Mouse (Mus musculus) spleen, embryonic (tissue): ENCODE data around the gene Lrrc23.
"Not testable (repeated sequence)": the region's sequence is repeated elsewhere in the genome, so short reads cannot be mapped to it uniquely, and the experiment has no call there.

ENCODE experiments used
- CTCF ChIA-PET: fragments of 350-600 bp; sonication (Branson Sonifier 250); formaldehyde crosslinking; loops from one replicate; lab custom pipeline; 2022; lab: Charles Lee

Lrrc23 gene

DNA sequence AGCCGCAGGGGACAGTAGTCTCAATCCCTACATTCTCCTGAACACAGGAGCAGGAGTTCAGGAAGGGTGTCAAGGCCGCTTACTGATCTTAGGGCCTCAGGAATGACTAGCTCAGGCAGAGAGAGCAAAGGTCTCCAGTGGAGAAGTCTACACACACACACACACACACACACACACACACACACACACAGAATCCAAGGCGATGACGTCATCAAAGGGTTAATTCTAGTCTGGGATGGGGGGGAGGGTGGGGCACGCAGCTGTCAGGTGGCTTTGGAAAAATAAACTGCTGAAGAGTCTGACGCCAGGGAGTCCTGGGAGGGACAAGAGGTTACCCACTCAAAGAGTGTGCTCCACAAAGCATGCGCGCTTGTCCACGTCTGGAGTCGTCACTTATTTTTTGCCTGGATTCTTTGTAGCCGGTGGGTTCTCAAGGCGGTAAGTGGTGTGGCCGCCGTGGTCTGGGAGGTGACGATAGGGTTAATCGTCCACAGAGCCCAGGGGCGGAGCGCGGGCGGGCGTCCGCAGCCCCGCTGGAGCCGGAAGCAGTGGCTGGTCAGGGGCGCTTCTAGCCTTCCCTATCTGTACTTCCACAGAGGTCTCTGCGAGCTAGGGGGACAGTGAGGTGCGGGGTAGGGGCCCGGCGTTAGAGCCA, 29.0 kb upstream of the Lrrc23 start, which contains the start of gene Spsb2:
TSS of gene Spsb2 (plus strand) at position 304 of the 655 bp plus-strand sequence.
- CTCF ChIA-PET = interaction anchor here (0.8 to 1.2 kb wide), 4 partner anchors 19 to 314 kb away, joined by 3 to 13 read pairs (median 4); no protein-coding TSS in a partner anchor

DNA sequence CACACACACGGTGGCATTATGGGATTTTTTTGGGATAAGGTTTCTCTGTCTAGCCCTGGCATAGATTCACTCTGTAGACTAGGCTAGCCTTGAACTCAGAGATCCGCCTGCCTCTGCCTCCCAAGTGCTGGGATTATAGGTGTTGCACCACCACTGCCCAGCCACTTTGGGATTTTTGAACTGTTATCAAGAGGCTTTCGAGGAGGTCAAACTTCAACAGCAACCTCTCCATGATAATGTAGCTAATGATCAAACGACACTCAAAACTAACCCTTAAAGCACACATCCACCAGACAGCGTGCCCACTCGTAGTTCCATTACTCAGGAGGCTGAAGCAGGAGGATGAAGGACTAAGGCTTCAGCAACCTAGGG, 28.4 kb upstream of the Lrrc23 start:
- CTCF ChIA-PET = interaction anchor here (0.8 to 1.1 kb wide), 2 partner anchors 30 to 314 kb away, joined by 4 to 13 read pairs; no protein-coding TSS in a partner anchor

DNA sequence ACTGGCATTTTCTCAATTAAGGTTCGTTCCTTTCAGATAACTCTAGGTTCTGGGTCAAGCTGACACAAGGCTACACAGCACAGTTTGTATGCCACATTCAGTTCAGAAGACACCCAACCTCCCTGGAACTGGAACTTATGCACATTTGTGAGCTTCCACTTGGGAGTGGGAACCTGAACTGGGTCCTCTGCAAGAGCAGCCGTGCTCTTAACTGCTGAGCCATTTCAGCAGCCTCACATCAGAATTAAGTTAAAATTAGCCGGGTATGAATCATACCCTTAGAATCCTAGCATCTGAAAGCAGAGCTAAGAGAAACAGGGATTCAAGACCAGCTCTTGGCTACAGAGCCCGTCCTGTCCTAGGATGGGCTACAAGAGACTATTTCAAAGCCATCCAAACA, 27.8 kb upstream of the Lrrc23 start:
- CTCF ChIA-PET = interaction anchor here (1.1 kb wide), 1 partner anchor 31 kb away, joined by 4 read pairs; no protein-coding TSS in a partner anchor

- CTCF ChIA-PET = no interaction called here
Measured at GRCm38 (mm10) chr6:124806446-124807140, 27.1 kb upstream of the Lrrc23 start.

GRCm38 (mm10) chr6:124805341-124806321, 26.1 kb upstream of the Lrrc23 start:
- CTCF ChIA-PET = interaction anchor here (0.7 kb wide), 1 partner anchor 68 kb away, joined by 5 read pairs; no protein-coding TSS in a partner anchor

- CTCF ChIA-PET = no interaction called here
Measured at GRCm38 (mm10) chr6:124804341-124804740, 24.8 kb upstream of the Lrrc23 start.

DNA sequence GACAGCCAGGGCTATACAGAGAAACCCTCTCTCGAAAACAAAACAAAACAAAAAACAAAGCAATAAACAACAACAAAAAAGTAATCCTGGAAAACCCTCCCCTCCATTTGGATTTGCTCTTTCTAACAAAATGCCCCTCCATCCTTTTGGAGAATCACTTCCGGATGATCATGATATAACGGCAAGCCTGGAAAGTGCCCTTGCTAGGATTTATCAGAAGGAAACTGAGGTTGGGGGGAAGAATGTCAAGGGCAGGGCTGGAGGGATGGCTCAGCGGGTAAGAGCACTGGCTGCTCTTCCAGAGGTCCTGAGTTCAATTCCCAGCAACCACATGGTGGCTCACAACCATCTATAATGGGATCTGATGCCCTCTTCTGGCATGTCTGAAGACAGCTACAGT, 24.2 kb upstream of the Lrrc23 start:
- CTCF ChIA-PET = not testable (repeated sequence)

GRCm38 (mm10) chr6:124803061-124803460, 23.5 kb upstream of the Lrrc23 start:
- CTCF ChIA-PET = interaction anchor here (0.7 kb wide), 1 partner anchor 798 kb away, joined by 3 read pairs; no protein-coding TSS in a partner anchor

GRCm38 (mm10) chr6:124802400-124802799, 22.9 kb upstream of the Lrrc23 start:
- CTCF ChIA-PET = not testable (repeated sequence)

DNA sequence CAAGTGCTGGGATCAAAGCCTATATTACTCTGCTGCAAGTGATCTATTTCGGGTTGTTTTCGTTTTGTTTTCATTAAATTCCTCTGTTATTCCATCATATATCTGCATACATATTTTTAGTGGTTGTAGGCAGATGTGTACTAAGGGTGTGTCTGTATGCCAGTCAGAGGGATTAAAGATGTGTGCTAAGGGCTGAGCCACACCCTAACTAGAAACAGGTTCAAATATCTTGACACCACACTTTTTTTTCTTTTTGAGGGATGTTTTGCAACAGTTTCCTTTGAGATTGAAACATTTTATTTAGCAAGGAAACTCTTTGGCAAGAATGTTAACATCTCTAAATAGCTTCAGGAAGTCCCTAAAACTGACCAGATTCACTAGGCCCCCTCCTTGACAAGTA, 16.7 kb upstream of the Lrrc23 start:
- CTCF ChIA-PET = no interaction called here

GRCm38 (mm10) chr6:124795781-124796180, 16.3 kb upstream of the Lrrc23 start:
- CTCF ChIA-PET = no interaction called here

- CTCF ChIA-PET = no interaction called here
Measured at GRCm38 (mm10) chr6:124791911-124792310, 12.4 kb upstream of the Lrrc23 start.

DNA sequence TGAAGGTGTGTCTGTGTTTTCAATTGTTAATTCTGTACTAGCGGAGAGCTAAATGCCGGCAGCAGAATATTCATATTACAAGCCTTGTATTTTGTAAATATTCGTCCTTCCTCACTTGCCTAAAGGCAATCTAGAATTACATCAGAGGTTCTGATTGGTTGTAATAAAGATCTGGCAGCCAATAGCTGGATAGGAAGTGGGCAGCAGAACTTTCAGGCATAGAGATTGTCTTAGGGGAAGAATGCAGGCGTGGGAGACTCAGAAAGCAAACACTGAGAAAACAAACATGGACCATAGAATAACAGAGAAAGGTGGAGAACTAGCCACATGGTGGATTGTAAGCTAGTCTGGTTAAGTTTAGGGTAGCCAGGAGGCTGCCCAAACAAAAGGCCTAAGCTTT, 10.6 kb upstream of the Lrrc23 start:
- CTCF ChIA-PET = interaction anchor here (0.6 kb wide), 1 partner anchor 263 kb away, joined by 3 read pairs; no protein-coding TSS in a partner anchor

DNA sequence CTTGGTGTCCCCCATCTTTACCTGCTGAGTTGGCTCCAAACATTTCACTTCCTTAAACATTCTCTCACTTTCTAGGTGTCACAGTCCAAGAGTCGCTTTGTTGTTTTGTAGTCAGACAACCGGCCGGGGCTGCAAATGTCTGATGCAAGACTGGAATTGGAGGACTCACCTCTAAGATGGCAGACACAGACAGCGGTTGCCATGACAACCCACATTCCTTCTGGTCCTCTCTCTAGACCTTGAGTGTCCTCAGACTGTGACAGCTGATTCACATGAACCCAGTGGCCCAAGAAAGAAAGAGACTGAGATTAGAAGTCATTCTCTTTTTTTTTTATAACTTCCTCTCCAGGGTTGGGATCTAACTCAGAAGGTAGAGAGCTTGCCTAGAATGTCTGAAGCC, 10.0 kb upstream of the Lrrc23 start:
- CTCF ChIA-PET = no interaction called here

DNA sequence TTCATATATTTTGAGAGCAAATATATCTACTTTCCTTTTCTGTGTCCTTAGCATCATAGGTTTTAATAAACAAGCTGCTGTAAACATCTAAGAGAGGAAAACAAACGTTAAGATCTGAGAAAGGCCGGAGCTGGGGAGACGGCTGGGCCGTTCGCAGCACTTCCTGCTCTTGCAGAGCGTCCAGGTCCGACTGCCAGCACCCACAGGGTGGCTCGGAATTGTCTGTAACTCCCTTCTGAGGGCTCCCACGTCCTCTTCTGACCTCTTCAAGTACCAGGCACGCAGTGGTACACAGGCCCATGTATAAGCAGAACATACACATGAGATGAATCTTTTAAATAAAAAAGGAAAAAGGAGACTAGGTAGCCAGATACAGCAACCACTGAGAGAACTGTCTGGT, 8.2 kb upstream of the Lrrc23 start:
- CTCF ChIA-PET = no interaction called here

DNA sequence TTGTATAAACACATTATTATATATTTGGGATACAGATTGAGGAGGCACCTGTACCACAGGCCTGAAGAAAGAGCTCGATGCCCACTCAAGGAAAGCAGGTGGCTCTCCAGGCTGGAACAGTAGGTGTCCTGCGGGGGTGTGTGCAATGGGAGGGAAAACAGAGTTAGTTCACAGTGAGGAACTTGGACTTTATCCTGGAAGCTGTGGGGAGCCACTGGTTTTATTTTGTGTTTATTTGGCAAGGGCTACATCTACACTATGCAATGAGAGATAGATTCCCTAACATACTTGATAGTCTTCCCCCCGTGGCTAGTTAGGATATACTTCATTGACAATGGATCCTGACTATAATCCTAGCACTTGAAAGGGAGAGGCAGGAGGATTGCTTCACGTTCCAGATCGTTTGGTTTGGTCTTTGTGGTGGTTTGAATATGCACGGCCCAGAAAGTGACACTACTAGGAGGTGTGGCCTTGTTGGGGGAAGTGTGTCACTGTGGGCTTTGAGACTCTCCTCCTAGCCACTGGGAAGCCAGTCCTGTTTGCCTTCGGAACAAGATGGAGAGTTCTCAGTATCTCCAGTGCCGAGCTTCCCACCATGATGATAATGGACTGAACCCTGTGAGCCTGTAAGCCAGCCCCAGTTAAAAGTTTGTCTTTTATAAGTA, 7.4 kb upstream of the Lrrc23 start:
- CTCF ChIA-PET = no interaction called here

DNA sequence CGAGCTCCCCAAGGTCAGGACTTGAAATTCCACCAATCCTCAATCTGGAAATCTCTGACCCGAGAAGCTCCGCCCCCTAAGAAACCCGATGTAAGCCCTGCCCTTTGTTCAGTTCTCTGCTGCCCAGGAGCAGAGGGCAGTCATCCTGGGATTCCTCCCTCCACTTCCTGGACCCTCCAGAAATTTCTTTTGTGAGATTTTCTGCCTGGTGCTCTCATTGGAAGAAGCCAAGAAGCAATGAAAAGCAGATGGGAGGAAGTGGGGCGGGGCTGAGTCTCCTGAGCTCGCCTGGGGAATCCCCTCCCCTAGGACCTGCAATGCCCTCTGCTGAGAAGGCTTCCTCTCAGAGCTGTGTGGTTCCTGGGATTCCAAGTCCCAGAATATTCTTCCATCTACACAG, 2.9 kb upstream of the Lrrc23 start:
- CTCF ChIA-PET = interaction anchor here (0.6 kb wide), 1 partner anchor 32 kb away, joined by 3 read pairs; the partner anchor contains the start of gene Tpi1

DNA sequence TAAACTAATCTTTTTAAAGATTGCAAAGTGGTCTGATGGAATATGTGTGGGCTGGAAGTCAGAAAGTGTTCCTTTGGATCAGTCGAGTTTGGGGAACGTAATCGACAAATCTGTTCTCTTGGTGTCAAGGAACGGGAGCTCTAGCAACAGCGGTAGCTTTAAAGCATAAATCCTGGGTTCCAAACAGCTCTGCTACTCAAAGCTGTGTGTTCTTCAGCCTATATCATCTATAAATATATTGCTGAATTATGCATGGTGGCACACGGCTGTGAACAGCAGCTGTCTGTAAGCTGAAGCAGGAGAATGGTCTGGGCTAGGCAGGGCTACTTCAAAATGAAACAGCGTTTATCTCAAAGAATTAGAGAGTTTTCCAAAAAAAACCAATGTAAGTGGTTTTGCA, 1.4 kb upstream of the Lrrc23 start:
- CTCF ChIA-PET = no interaction called here

GRCm38 (mm10) chr6:124779984-124780416, 473 bp upstream of the Lrrc23 start:
- CTCF ChIA-PET = interaction anchor here (0.6 kb wide), 1 partner anchor 322 kb away, joined by 3 read pairs; no protein-coding TSS in a partner anchor

DNA sequence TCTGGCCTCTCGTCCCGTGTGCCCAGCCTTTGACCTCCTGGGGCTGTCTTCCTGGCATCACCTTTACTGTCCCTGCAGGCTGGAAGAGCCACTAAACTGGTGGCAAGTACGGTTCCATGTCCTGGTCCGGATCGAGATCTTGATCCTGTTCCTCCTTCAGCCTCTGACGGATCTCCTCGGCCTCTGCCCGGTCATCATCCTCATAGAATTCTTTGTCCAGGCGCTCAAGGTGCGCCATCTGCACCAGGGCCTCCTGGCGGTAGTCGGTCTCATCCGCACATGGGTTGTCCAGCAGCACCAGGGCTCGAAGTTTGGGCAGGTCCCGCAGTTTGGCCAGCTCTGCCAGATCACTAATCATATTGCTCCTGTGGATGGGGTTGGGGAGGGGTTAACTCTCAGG, 9.0 kb downstream of the Lrrc23 start:
- CTCF ChIA-PET = interaction anchor here (0.6 to 1.0 kb wide), 2 partner anchors 50 to 124 kb away, joined by 3 to 4 read pairs; no protein-coding TSS in a partner anchor

DNA sequence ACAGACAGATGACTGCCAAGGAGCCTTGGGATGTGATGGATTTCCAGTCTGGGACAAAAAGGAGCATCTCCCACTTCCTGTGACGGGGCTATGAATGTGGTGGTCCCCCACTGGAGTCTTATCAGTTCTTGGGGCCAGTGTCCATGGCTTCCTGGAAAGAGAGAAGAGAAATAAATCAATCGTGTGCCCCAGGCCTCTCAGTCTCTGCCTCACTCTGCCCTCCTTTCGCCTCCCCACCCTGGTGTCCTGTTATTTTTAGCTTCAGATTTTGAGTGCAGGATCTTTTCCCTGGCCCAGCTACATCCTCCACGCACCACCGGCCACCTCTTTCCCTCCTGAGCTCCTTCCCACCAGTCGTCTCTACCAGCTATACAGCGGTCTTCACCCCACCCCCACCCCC, 9.5 kb downstream of the Lrrc23 start:
- CTCF ChIA-PET = interaction anchor here (1.0 kb wide), 1 partner anchor 50 kb away, joined by 3 read pairs; no protein-coding TSS in a partner anchor
